Mouse (Mus musculus) lung, postnatal 0 days (tissue): ENCODE data around the gene Coa4. TPM values are rescaled to one million over a fixed set of nuclear protein-coding genes. Genes with fewer than 3 reads are reported as not detected.

ENCODE experiments used
- ATAC-seq: fragments of 200-750 bp; cut with Nextera tagmentation; 2 replicates; pipeline ENCODE4 v1.8.0; 2017; ENCODE audit warnings: moderate library complexity
- DNase-seq: peaks from one replicate; pipeline ENCODE4 v3.0.0-alpha.2; 2016; ENCODE audit warnings: low spot score
- H3K27ac ChIP-seq: fragments of 300-500 bp; sonication (generic); 2 replicates; pipeline ENCODE4 v1.5.1; 2014; ENCODE audit warnings: antibody characterized with exemption, mild to moderate bottlenecking, low read length, mixed read lengths
- H3K27me3 ChIP-seq: fragments of 300-500 bp; sonication (generic); replicated peaks from 2 replicates; pipeline ENCODE4 v1.6.1; 2014; ENCODE audit warnings: low read length, mixed read lengths; ENCODE audit not compliant: insufficient read depth
- H3K36me3 ChIP-seq: fragments of 300-500 bp; sonication (generic); 2 replicates; pipeline ENCODE4 v1.6.1; 2014; ENCODE audit warnings: low read length, mixed read lengths; ENCODE audit not compliant: insufficient read depth
- H3K4me1 ChIP-seq: fragments of 300-500 bp; sonication (generic); 2 replicates; pipeline ENCODE4 v1.6.1; 2014; ENCODE audit warnings: antibody characterized with exemption, low read depth, low read length, mixed read lengths; ENCODE audit not compliant: insufficient read depth
- H3K4me2 ChIP-seq: fragments of 300-500 bp; sonication (generic); replicated peaks from 2 replicates; pipeline ENCODE4 v1.6.1; 2014; ENCODE audit warnings: low read depth, mild to moderate bottlenecking, low read length, moderate library complexity, mixed read lengths
- H3K4me3 ChIP-seq: fragments of 300-500 bp; sonication (generic); 2 replicates; pipeline ENCODE4 v1.5.1; 2014; ENCODE audit warnings: low read depth, low read length
- H3K9ac ChIP-seq: fragments of 300-500 bp; sonication (generic); replicated peaks from 2 replicates; pipeline ENCODE4 v1.6.1; 2014; ENCODE audit warnings: low read depth, mild to moderate bottlenecking
- H3K9me3 ChIP-seq: fragments of 300-500 bp; sonication (generic); 2 replicates; pipeline ENCODE4 v1.6.1; 2016; ENCODE audit warnings: low read length, mixed read lengths
- CTCF ChIP-seq: IDR thresholded peaks from 2 replicates; pipeline ENCODE4 v1.5.1; 2016; ENCODE audit warnings: antibody characterized with exemption, mild to moderate bottlenecking
- EP300 ChIP-seq: IDR thresholded peaks from 2 replicates; pipeline ENCODE4 v1.6.1; 2016; ENCODE audit warnings: antibody characterized with exemption, mild to moderate bottlenecking, control low read depth
- WGBS: fragments of 180-500 bp; shearing (Covaris S2); extraction: QIAGEN DNeasy Blood & Tissue Kit; methylation state at CpG from one replicate; pipeline ENCODE4 v1.1.7; 2014; 5-methylcytosine and 5-hydroxymethylcytosine counted together
- polyA plus RNA-seq: library from polyadenylated mRNA; unstranded; fragments of >200 nt; fragmentation: Nextera tagmentation; extraction: Ambion mirVana; gene quantifications from 2 replicates; pipeline ENCODE4 v1.2.1, GENCODE M21; 2015

Gene Coa4
- polyA plus RNA-seq, 1 experiment from 2014 or later = 18.2 TPM

- Histone ChIP-seq H3K4me1 (no peaks in the 10 kb centered on the region), H3K27ac (no peak within 1 kb of the TSS), H3K9ac (no peak within 1 kb of the TSS), H3K27me3 (no peaks in the 10 kb centered on the region), H3K4me2 (no peak within 1 kb of the TSS), H3K9me3 (no peaks in the 10 kb centered on the region), H3K36me3 (no peaks in the 10 kb centered on the region), H3K4me3 (no peak within 1 kb of the TSS)
- no peak for TF ChIP-seq CTCF
- no peak for TF ChIP-seq EP300
- WGBS = 47% methylated on average over 11 of the region's 11 CpGs
- ATAC-seq = 0 out of 2 replicates have a peak, but pooled peaks have one; percentile 26
- DNase-seq = no peak
These were observed 22.3 kb upstream of the Coa4 start, which contains the start of gene Dnajb13 for GRCm38 (mm10) chr7:100514573-100514972. Gene Dnajb13, minus strand, starts transcription at chr7:100514960.

GRCm38 (mm10) chr7:100520204-100520603 is 16.7 kb upstream of the Coa4 start:
- no peak for DNase-seq
- Histone ChIP-seq H3K9me3 (no peaks in the 10 kb centered on the region), H3K36me3 (no peaks in the 10 kb centered on the region), H3K4me3 (no peak overlapping the region), H3K27ac (no peak overlapping the region), H3K4me1 (no peaks in the 10 kb centered on the region), H3K9ac (no peak overlapping the region), H3K27me3 (no peaks in the 10 kb centered on the region), H3K4me2 (no peak overlapping the region)
- 48% methylated on average over 7 of the region's 7 CpGs for WGBS
- no peak for ATAC-seq
- TF ChIP-seq EP300 = no peak
- TF ChIP-seq CTCF = no peak

GRCm38 (mm10) chr7:100520663-100521285 is 16.1 kb upstream of the Coa4 start:
- H3K27ac ChIP-seq = no peak overlapping the region
- ATAC-seq = peak; percentile 75
- no peaks in the 10 kb centered on the region for H3K36me3 ChIP-seq
- H3K9ac ChIP-seq = no peak overlapping the region
- H3K9me3 ChIP-seq = no peaks in the 10 kb centered on the region
- no peak overlapping the region; the same call in 1 of the 2 replicates for H3K4me2 ChIP-seq
- TF ChIP-seq CTCF = peak; percentile 96
- TF ChIP-seq EP300 = no peak
- no peaks in the 10 kb centered on the region for H3K4me1 ChIP-seq
- H3K27me3 ChIP-seq = no peaks in the 10 kb centered on the region
- no peak overlapping the region for H3K4me3 ChIP-seq
- WGBS = 16% methylated on average over 10 of the region's 10 CpGs
- DNase-seq = peak; percentile 90

- Histone ChIP-seq H3K27ac (no peak overlapping the region), H3K9ac (no peak overlapping the region), H3K27me3 (no peaks in the 10 kb centered on the region), H3K9me3 (no peaks in the 10 kb centered on the region), H3K4me2 (no peak overlapping the region), H3K36me3 (no peaks in the 10 kb centered on the region), H3K4me3 (no peak overlapping the region), H3K4me1 (no peaks in the 10 kb centered on the region)
- TF ChIP-seq CTCF (no peak), EP300 (no peak)
- DNase-seq = no peak
- WGBS = 68% methylated on average over 3 of the region's 3 CpGs
- no peak for ATAC-seq
These were observed 14.6 kb upstream of the Coa4 start for GRCm38 (mm10) chr7:100522222-100522621.

- H3K9ac ChIP-seq = no peak overlapping the region
- no peak overlapping the region for H3K27ac ChIP-seq
- H3K4me2 ChIP-seq = no peak overlapping the region
- ATAC-seq (no peak), DNase-seq (no peak)
- no peaks in the 10 kb centered on the region for H3K27me3 ChIP-seq
- no peaks in the 10 kb centered on the region for H3K4me1 ChIP-seq
- no peak overlapping the region for H3K4me3 ChIP-seq
- no peak for TF ChIP-seq CTCF
- no peak for TF ChIP-seq EP300
- no peaks in the 10 kb centered on the region for H3K36me3 ChIP-seq
- H3K9me3 ChIP-seq = no peaks in the 10 kb centered on the region
- WGBS = 56% methylated on average over 8 of the region's 8 CpGs
These were observed 12.2 kb upstream of the Coa4 start for GRCm38 (mm10) chr7:100524669-100525068.

GRCm38 (mm10) chr7:100530766-100531165 is 6.1 kb upstream of the Coa4 start:
- no peak for DNase-seq
- WGBS = 89% methylated on average over 5 of the region's 5 CpGs

More at GRCm38 (mm10) chr7:100530766-100531165, 6.1 kb upstream of the Coa4 start:
- Histone ChIP-seq H3K27ac (no peak overlapping the region), H3K4me3 (no peak overlapping the region), H3K9me3 (no peaks in the 10 kb centered on the region), H3K9ac (no peak overlapping the region), H3K4me1 (no peaks in the 10 kb centered on the region; the same call in 1 of the 2 replicates), H3K36me3 (no peaks in the 10 kb centered on the region), H3K27me3 (no peaks in the 10 kb centered on the region), H3K4me2 (no peak overlapping the region)
- ATAC-seq = no peak
- TF ChIP-seq EP300 (no peak), CTCF (no peak)
